Comparison of ENCODE assay signal across 15 mouse cellular contexts in the genomic region with DNA sequence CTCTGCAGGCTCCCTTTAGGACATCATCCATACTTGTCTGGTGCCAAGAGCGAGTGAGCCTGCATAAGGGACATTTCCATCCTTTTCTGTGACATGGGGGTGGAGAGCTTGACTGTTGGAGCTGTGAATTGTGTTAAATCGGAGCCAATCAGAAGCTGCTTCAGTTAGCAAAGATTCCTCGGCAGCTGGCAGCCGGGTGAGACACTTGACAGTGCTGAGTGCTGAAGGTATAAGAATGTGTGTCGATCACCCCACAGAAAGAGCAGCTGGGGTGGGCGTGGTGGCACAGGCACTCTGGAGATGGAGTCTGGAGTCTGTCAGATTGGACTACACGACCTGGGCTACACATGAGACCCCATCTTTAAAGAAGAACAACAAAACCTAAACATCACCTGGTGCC. TPM values are rescaled to one million over a fixed set of nuclear protein-coding genes. Genes with fewer than 3 reads are reported as not detected.
DNase-seq lines count a peak whose midpoint lies in the region; ATAC-seq and TF ChIP-seq lines count a peak whose summit lies in the region.
"Had no signal": no experiment of that assay in that cellular context is flagged by ENCODE, and none has a peak within 500 bp of the region (broad histone marks: within the 10 kb centered on the region; RNA-seq: fewer than 3 reads in every experiment).

No protein-coding gene starts in this region.

- WGBS in heart, adult 2 months, result 53% methylated on average over 7 of the region's 7 CpGs
- 78% methylated on average over 7 of the region's 7 CpGs for WGBS in midbrain, embryonic 12.5 days
- WGBS in midbrain, postnatal 0 days, result 70% methylated on average over 7 of the region's 7 CpGs
- WGBS in forebrain, embryonic 15.5 days, result 49% methylated on average over 7 of the region's 7 CpGs

- no peak overlapping the region for H3K4me3 ChIP-seq in heart, adult 2 months
- H3K4me3 ChIP-seq in midbrain, embryonic 12.5 days, result no peak overlapping the region
- H3K4me3 ChIP-seq in midbrain, postnatal 0 days (ENCODE audit: low read depth, low read length), result no peak overlapping the region
- H3K4me3 ChIP-seq in forebrain, embryonic 15.5 days, result no peak overlapping the region
- H3K4me3 ChIP-seq: kidney, embryonic 15.5 days; limb, embryonic 10.5 days; liver, embryonic 12.5 days had no signal

- no peak overlapping the region for H3K9ac ChIP-seq in heart, adult 2 months (ENCODE audit: low read depth, low read length)
- H3K9ac ChIP-seq in midbrain, embryonic 12.5 days (replicated peaks), result no peak overlapping the region
- no peak overlapping the region for H3K9ac ChIP-seq in midbrain, postnatal 0 days (replicated peaks; ENCODE audit: low read length, poor library complexity, severe bottlenecking)
- no peak overlapping the region for H3K9ac ChIP-seq in forebrain, embryonic 15.5 days (replicated peaks)
- H3K9ac ChIP-seq: kidney, embryonic 15.5 days; liver, embryonic 12.5 days had no signal

- H3K9me3 ChIP-seq in midbrain, embryonic 12.5 days, result no peaks in the 10 kb centered on the region
- H3K9me3 ChIP-seq in midbrain, postnatal 0 days (ENCODE audit: low read length), result no peaks in the 10 kb centered on the region
- no peaks in the 10 kb centered on the region for H3K9me3 ChIP-seq in forebrain, embryonic 15.5 days
- H3K9me3 ChIP-seq: G1E; kidney, embryonic 15.5 days; limb, embryonic 10.5 days; liver, embryonic 12.5 days had no signal

- no peak for ATAC-seq in midbrain, embryonic 12.5 days (ENCODE audit: low FRiP score, low read depth)
- ATAC-seq in midbrain, postnatal 0 days (ENCODE audit: low FRiP score), result no peak
- ATAC-seq in forebrain, embryonic 15.5 days (replicated peaks), result peak; percentile 32; the same call in 1 of the 2 replicates
- ATAC-seq in megakaryocyte, adult 5-6 weeks (ENCODE audit: poor library complexity, severe bottlenecking), result no peak
- ATAC-seq: liver, embryonic 12.5 days; lung, postnatal 0 days had no signal

- H3K4me1 ChIP-seq in heart, adult 2 months (ENCODE audit: control insufficient read depth, insufficient read depth, low read length), result peaks cover 39% of the 10 kb centered on the region
- H3K4me1 ChIP-seq in midbrain, embryonic 12.5 days, result peaks cover 63% of the 10 kb centered on the region
- H3K4me1 ChIP-seq in midbrain, postnatal 0 days (ENCODE audit: insufficient read depth, low read length), result peaks cover 25% of the 10 kb centered on the region
- peaks cover 55% of the 10 kb centered on the region for H3K4me1 ChIP-seq in forebrain, embryonic 15.5 days

- peak overlapping the region; percentile 4; the same call in 1 of the 2 replicates for H3K27ac ChIP-seq in heart, adult 2 months
- peak overlapping the region; percentile 22; the same call in 1 of the 2 replicates for H3K27ac ChIP-seq in midbrain, embryonic 12.5 days (replicated peaks)
- no peak overlapping the region for H3K27ac ChIP-seq in midbrain, postnatal 0 days (ENCODE audit: low read depth, low read length)
- H3K27ac ChIP-seq in forebrain, embryonic 15.5 days (replicated peaks), result peak overlapping the region; percentile 70
- H3K27ac ChIP-seq: kidney, embryonic 15.5 days; limb, embryonic 10.5 days; liver, embryonic 12.5 days; stomach, postnatal 0 days had no signal

- H3K27me3 ChIP-seq in heart, adult 2 months (ENCODE audit: control insufficient read depth, insufficient read depth, low read length), result no peaks in the 10 kb centered on the region
- no peaks in the 10 kb centered on the region for H3K27me3 ChIP-seq in midbrain, embryonic 12.5 days
- no peaks in the 10 kb centered on the region for H3K27me3 ChIP-seq in midbrain, postnatal 0 days (ENCODE audit: insufficient read depth, low read length)
- H3K27me3 ChIP-seq in forebrain, embryonic 15.5 days, result no peaks in the 10 kb centered on the region
- H3K27me3 ChIP-seq: kidney, embryonic 15.5 days; liver, embryonic 12.5 days had no signal

- peak in 1 of 2 experiments; percentile 30 for DNase-seq in heart, adult 2 months
- DNase-seq in heart, postnatal 36 days, result no peak
- DNase-seq in midbrain, postnatal 0 days (ENCODE audit: low spot score), result no peak
- DNase-seq in adrenal gland, adult 2 months, result no peak
- DNase-seq: cerebellum, adult 8-10 months; thymus, postnatal 25 days had no signal

- TF ChIP-seq CTCF in heart, adult 2 months (IDR thresholded peaks at IDR 0.05), result no peak
- no peak for TF ChIP-seq CTCF in midbrain, postnatal 0 days (IDR thresholded peaks at IDR 0.05)

- no peak for TF ChIP-seq POLR2A in heart, adult 2 months (IDR thresholded peaks at IDR 0.05; ENCODE audit: insufficient read depth, low read depth, low read length)

- peaks cover 23% of the 10 kb centered on the region for H3K36me3 ChIP-seq in heart, adult 2 months (ENCODE audit: control insufficient read depth, insufficient read depth, low read length)
- no peaks in the 10 kb centered on the region for H3K36me3 ChIP-seq in midbrain, embryonic 12.5 days
- H3K36me3 ChIP-seq in midbrain, postnatal 0 days (ENCODE audit: insufficient read depth, low read length), result no peaks in the 10 kb centered on the region
- no peaks in the 10 kb centered on the region for H3K36me3 ChIP-seq in forebrain, embryonic 15.5 days
- H3K36me3 ChIP-seq: kidney, embryonic 15.5 days; limb, embryonic 10.5 days had no signal

- no peak overlapping the region for H3K4me2 ChIP-seq in midbrain, embryonic 12.5 days (replicated peaks)
- no peak overlapping the region for H3K4me2 ChIP-seq in midbrain, postnatal 0 days (ENCODE audit: low read depth, low read length, poor library complexity, severe bottlenecking)
- H3K4me2 ChIP-seq in forebrain, embryonic 15.5 days (replicated peaks), result no peak overlapping the region
- H3K4me2 ChIP-seq: kidney, embryonic 15.5 days; liver, embryonic 12.5 days had no signal

- intact Hi-C loops in heart, adult 2 months (cut with DNase I), result no loop called here
- intact Hi-C loops in heart, postnatal 36 days (cut with DNase I), result no loop called here

- H3K79me2 ChIP-seq in heart, adult 2 months (replicated peaks; ENCODE audit: control insufficient read depth, insufficient read depth, low read length), result peaks cover 19% of the 10 kb centered on the region

- no peak for TF ChIP-seq EP300 in heart, adult 2 months (IDR thresholded peaks at IDR 0.05; ENCODE audit: insufficient read depth, low read depth, low read length)

RNA-seq across cellular contexts. Expression of gene Trak1, which starts 13.2 kb away (rescaled TPM):
- 100 to 1,000 TPM; 276 to 302 TPM for total RNA-seq in heart, adult 2 months (2021)
- 170 and 204 TPM in 2 replicates for polyA plus RNA-seq in heart, adult 2 months (2012; rRNA removed)
- total RNA-seq in heart, postnatal 36 days (2021), result 100 to 1,000 TPM; 305 to 315 TPM
- 38.0 and 42.2 TPM in 2 replicates for polyA plus RNA-seq in midbrain, embryonic 12.5 days (2016; fragmentation: Nextera tagmentation; extraction: Ambion mirVana)
- total RNA-seq in midbrain, postnatal 0 days (2014; rRNA removed), result 107 and 154 TPM in 2 replicates
- 58.7 and 61.6 TPM in 2 replicates for polyA plus RNA-seq in midbrain, postnatal 0 days (2015; fragmentation: Nextera tagmentation; extraction: Ambion mirVana)
- 75.8 and 78.7 TPM in 2 replicates for polyA plus RNA-seq in forebrain, embryonic 15.5 days (2015; fragmentation: Nextera tagmentation; extraction: Ambion mirVana)
- 23.2 and 25.0 TPM in 2 replicates for total RNA-seq in megakaryocyte, adult 5-6 weeks (2015)
- total RNA-seq in megakaryocyte, adult 5-6 weeks (2017), result 20.0 and 22.0 TPM in 2 replicates
- 10 to 100 TPM; 67.8 to 83.7 TPM for total RNA-seq in adrenal gland, adult 2 months (2021)
- polyA plus RNA-seq in adrenal gland, adult 2 months (2012; rRNA removed), result 52.2 and 52.3 TPM in 2 replicates

RNA-seq across cellular contexts. Expression of gene Ulk4, which starts 33.5 kb away (rescaled TPM):
- total RNA-seq in heart, adult 2 months (2021), result under 1 TPM; 0.18 to 0.30 TPM
- 0.47 and 2.3 TPM in 2 replicates for polyA plus RNA-seq in heart, adult 2 months (2012; rRNA removed)
- total RNA-seq in heart, postnatal 36 days (2021), result under 1 TPM; 0.17 to 0.46 TPM
- 193 and 218 TPM in 2 replicates for polyA plus RNA-seq in midbrain, embryonic 12.5 days (2016; fragmentation: Nextera tagmentation; extraction: Ambion mirVana)
- total RNA-seq in midbrain, postnatal 0 days (2014; rRNA removed), result 8.1 and 8.6 TPM in 2 replicates
- 68.0 and 80.0 TPM in 2 replicates for polyA plus RNA-seq in midbrain, postnatal 0 days (2015; fragmentation: Nextera tagmentation; extraction: Ambion mirVana)
- 127 and 134 TPM in 2 replicates for polyA plus RNA-seq in forebrain, embryonic 15.5 days (2015; fragmentation: Nextera tagmentation; extraction: Ambion mirVana)
- 0.20 TPM in 1 of 2 replicates, not detected in the other for total RNA-seq in megakaryocyte, adult 5-6 weeks (2015)
- 0.12 and 1.0 TPM in 2 replicates for total RNA-seq in megakaryocyte, adult 5-6 weeks (2017)
- total RNA-seq in adrenal gland, adult 2 months (2021), result 1 to 10 TPM; 1.5 to 2.0 TPM
- 2.3 and 6.0 TPM in 2 replicates for polyA plus RNA-seq in adrenal gland, adult 2 months (2012; rRNA removed)
